Mouse (Mus musculus): ENCODE data around the gene Miga2. TPM values are rescaled to one million over a fixed set of nuclear protein-coding genes. Genes with fewer than 3 reads are reported as not detected.

The Miga2 gene
- 26.3 and 26.6 TPM in 2 replicates for polyA plus RNA-seq (2014; fragmentation: Nextera tagmentation; extraction: Ambion mirVana)

GRCm38 (mm10) chr2:30363773-30364650 lies at the start of gene Miga2:
Miga2 (plus strand) TSS chr2:30364233.
- peak; percentile 98 for DNase-seq (ENCODE audit: low spot score)
- WGBS, result under 1% methylated on average over 54 of the region's 54 CpGs
- Histone ChIP-seq H3K4me2 (ENCODE audit: low read depth, low read length, severe bottlenecking) (peak within 1 kb of the TSS; percentile 94), H3K9ac (ENCODE audit: low read length) (peak within 1 kb of the TSS; percentile 86), H3K27me3 (ENCODE audit: control insufficient read depth, insufficient read depth, low read length) (no peaks in the 10 kb centered on the region), H3K27ac (ENCODE audit: low read depth, low read length) (peak within 1 kb of the TSS; percentile 27; the same call in 1 of the 2 replicates), H3K4me3 (ENCODE audit: low read depth, low read length) (peak within 1 kb of the TSS; percentile 74), H3K9me3 (ENCODE audit: control insufficient read depth, low read length) (peaks cover 4% of the 10 kb centered on the region; the same call in 1 of the 2 replicates), H3K36me3 (ENCODE audit: control insufficient read depth, insufficient read depth, low read length) (no peaks in the 10 kb centered on the region; the same call in 1 of the 2 replicates), H3K4me1 (replicated peaks; ENCODE audit: control insufficient read depth, insufficient read depth, low read length) (peaks cover 9% of the 10 kb centered on the region)
- peak; percentile 99 for ATAC-seq (replicated peaks; ENCODE audit: low FRiP score)

- ATAC-seq (replicated peaks; ENCODE audit: low FRiP score), result no peak
- DNase-seq (ENCODE audit: low spot score), result no peak
- Histone ChIP-seq H3K27me3 (ENCODE audit: control insufficient read depth, insufficient read depth, low read length) (no peaks in the 10 kb centered on the region), H3K9me3 (ENCODE audit: control insufficient read depth, low read length) (no peaks in the 10 kb centered on the region), H3K9ac (ENCODE audit: low read length) (no peak overlapping the region), H3K27ac (ENCODE audit: low read depth, low read length) (no peak overlapping the region), H3K4me1 (replicated peaks; ENCODE audit: control insufficient read depth, insufficient read depth, low read length) (no peaks in the 10 kb centered on the region), H3K4me3 (ENCODE audit: low read depth, low read length) (no peak overlapping the region), H3K4me2 (ENCODE audit: low read depth, low read length, severe bottlenecking) (no peak overlapping the region), H3K36me3 (ENCODE audit: control insufficient read depth, insufficient read depth, low read length) (peaks cover 13% of the 10 kb centered on the region)
- WGBS, result 96% methylated on average over 4 of the region's 4 CpGs
These were observed 47.9 kb upstream of the Miga2 start for GRCm38 (mm10) chr2:30316136-30316535.

GRCm38 (mm10) chr2:30316955-30317354 lies 47.1 kb upstream of the Miga2 start:
- no peaks in the 10 kb centered on the region for H3K27me3 ChIP-seq (ENCODE audit: control insufficient read depth, insufficient read depth, low read length)
- H3K27ac ChIP-seq (ENCODE audit: low read depth, low read length), result no peak overlapping the region
- ATAC-seq (replicated peaks; ENCODE audit: low FRiP score), result no peak
- 89% methylated on average over 5 of the region's 5 CpGs for WGBS
- H3K4me1 ChIP-seq (replicated peaks; ENCODE audit: control insufficient read depth, insufficient read depth, low read length), result no peaks in the 10 kb centered on the region
- H3K9me3 ChIP-seq (ENCODE audit: control insufficient read depth, low read length), result no peaks in the 10 kb centered on the region
- peaks cover 17% of the 10 kb centered on the region for H3K36me3 ChIP-seq (ENCODE audit: control insufficient read depth, insufficient read depth, low read length)
- no peak for DNase-seq (ENCODE audit: low spot score)
- H3K9ac ChIP-seq (ENCODE audit: low read length), result no peak overlapping the region
- H3K4me3 ChIP-seq (ENCODE audit: low read depth, low read length), result no peak overlapping the region
- H3K4me2 ChIP-seq (ENCODE audit: low read depth, low read length, severe bottlenecking), result no peak overlapping the region

- Histone ChIP-seq H3K4me3 (ENCODE audit: low read depth, low read length) (no peak overlapping the region), H3K4me1 (replicated peaks; ENCODE audit: control insufficient read depth, insufficient read depth, low read length) (no peaks in the 10 kb centered on the region), H3K27ac (ENCODE audit: low read depth, low read length) (no peak overlapping the region), H3K4me2 (ENCODE audit: low read depth, low read length, severe bottlenecking) (no peak overlapping the region), H3K9me3 (ENCODE audit: control insufficient read depth, low read length) (no peaks in the 10 kb centered on the region), H3K27me3 (ENCODE audit: control insufficient read depth, insufficient read depth, low read length) (no peaks in the 10 kb centered on the region), H3K9ac (ENCODE audit: low read length) (no peak overlapping the region), H3K36me3 (ENCODE audit: control insufficient read depth, insufficient read depth, low read length) (peaks cover 26% of the 10 kb centered on the region)
- no peak for DNase-seq (ENCODE audit: low spot score)
- 93% methylated on average over 4 of the region's 4 CpGs for WGBS
- no peak for ATAC-seq (replicated peaks; ENCODE audit: low FRiP score)
These were observed 44.8 kb upstream of the Miga2 start for GRCm38 (mm10) chr2:30319260-30319659.

GRCm38 (mm10) chr2:30323111-30323510 lies 40.9 kb upstream of the Miga2 start:
- DNase-seq (ENCODE audit: low spot score) (no peak), ATAC-seq (replicated peaks; ENCODE audit: low FRiP score) (no peak)
- no peaks in the 10 kb centered on the region for H3K27me3 ChIP-seq (ENCODE audit: control insufficient read depth, insufficient read depth, low read length)
- no peaks in the 10 kb centered on the region for H3K9me3 ChIP-seq (ENCODE audit: control insufficient read depth, low read length)
- 95% methylated on average over 7 of the region's 7 CpGs for WGBS
- no peak overlapping the region for H3K9ac ChIP-seq (ENCODE audit: low read length)
- no peak overlapping the region for H3K4me2 ChIP-seq (ENCODE audit: low read depth, low read length, severe bottlenecking)
- H3K36me3 ChIP-seq (ENCODE audit: control insufficient read depth, insufficient read depth, low read length), result peaks cover 26% of the 10 kb centered on the region
- no peaks in the 10 kb centered on the region for H3K4me1 ChIP-seq (replicated peaks; ENCODE audit: control insufficient read depth, insufficient read depth, low read length)
- H3K27ac ChIP-seq (ENCODE audit: low read depth, low read length), result no peak overlapping the region
- no peak overlapping the region for H3K4me3 ChIP-seq (ENCODE audit: low read depth, low read length)

- no peak for ATAC-seq (replicated peaks; ENCODE audit: low FRiP score)
- H3K36me3 ChIP-seq (ENCODE audit: control insufficient read depth, insufficient read depth, low read length), result peaks cover 31% of the 10 kb centered on the region
- no peaks in the 10 kb centered on the region for H3K9me3 ChIP-seq (ENCODE audit: control insufficient read depth, low read length)
- no peak overlapping the region for H3K4me2 ChIP-seq (ENCODE audit: low read depth, low read length, severe bottlenecking)
- no peak overlapping the region for H3K9ac ChIP-seq (ENCODE audit: low read length)
- 90% methylated on average over 5 of the region's 5 CpGs for WGBS
- no peak overlapping the region for H3K4me3 ChIP-seq (ENCODE audit: low read depth, low read length)
- DNase-seq (ENCODE audit: low spot score), result no peak
- no peaks in the 10 kb centered on the region for H3K4me1 ChIP-seq (replicated peaks; ENCODE audit: control insufficient read depth, insufficient read depth, low read length)
- H3K27ac ChIP-seq (ENCODE audit: low read depth, low read length), result no peak overlapping the region
- no peaks in the 10 kb centered on the region for H3K27me3 ChIP-seq (ENCODE audit: control insufficient read depth, insufficient read depth, low read length)
These were observed 38.7 kb upstream of the Miga2 start for GRCm38 (mm10) chr2:30325296-30325695.

- H3K4me2 ChIP-seq (ENCODE audit: low read depth, low read length, severe bottlenecking), result no peak overlapping the region
- peaks cover 30% of the 10 kb centered on the region for H3K36me3 ChIP-seq (ENCODE audit: control insufficient read depth, insufficient read depth, low read length)
- no peak overlapping the region for H3K4me3 ChIP-seq (ENCODE audit: low read depth, low read length)
- no peak overlapping the region for H3K27ac ChIP-seq (ENCODE audit: low read depth, low read length)
- H3K9me3 ChIP-seq (ENCODE audit: control insufficient read depth, low read length), result no peaks in the 10 kb centered on the region
- DNase-seq (ENCODE audit: low spot score) (no peak), ATAC-seq (replicated peaks; ENCODE audit: low FRiP score) (no peak)
- WGBS, result 92% methylated on average over 7 of the region's 7 CpGs
- no peaks in the 10 kb centered on the region for H3K27me3 ChIP-seq (ENCODE audit: control insufficient read depth, insufficient read depth, low read length)
- H3K4me1 ChIP-seq (replicated peaks; ENCODE audit: control insufficient read depth, insufficient read depth, low read length), result no peaks in the 10 kb centered on the region
- no peak overlapping the region for H3K9ac ChIP-seq (ENCODE audit: low read length)
These were observed 36.8 kb upstream of the Miga2 start for GRCm38 (mm10) chr2:30327276-30327675.

GRCm38 (mm10) chr2:30328791-30329190 lies 35.2 kb upstream of the Miga2 start:
- no peak overlapping the region for H3K4me3 ChIP-seq (ENCODE audit: low read depth, low read length)
- H3K9me3 ChIP-seq (ENCODE audit: control insufficient read depth, low read length), result no peaks in the 10 kb centered on the region
- ATAC-seq (replicated peaks; ENCODE audit: low FRiP score) (no peak), DNase-seq (ENCODE audit: low spot score) (no peak)
- H3K9ac ChIP-seq (ENCODE audit: low read length), result no peak overlapping the region
- peaks cover 24% of the 10 kb centered on the region for H3K36me3 ChIP-seq (ENCODE audit: control insufficient read depth, insufficient read depth, low read length)
- no peaks in the 10 kb centered on the region for H3K27me3 ChIP-seq (ENCODE audit: control insufficient read depth, insufficient read depth, low read length)
- WGBS, result 94% methylated on average over 3 of the region's 3 CpGs
- H3K27ac ChIP-seq (ENCODE audit: low read depth, low read length), result no peak overlapping the region
- H3K4me1 ChIP-seq (replicated peaks; ENCODE audit: control insufficient read depth, insufficient read depth, low read length), result no peaks in the 10 kb centered on the region
- H3K4me2 ChIP-seq (ENCODE audit: low read depth, low read length, severe bottlenecking), result no peak overlapping the region

- DNase-seq (ENCODE audit: low spot score) (no peak), ATAC-seq (replicated peaks; ENCODE audit: low FRiP score) (no peak)
- Histone ChIP-seq H3K4me3 (ENCODE audit: low read depth, low read length) (no peak overlapping the region), H3K9ac (ENCODE audit: low read length) (no peak overlapping the region), H3K9me3 (ENCODE audit: control insufficient read depth, low read length) (no peaks in the 10 kb centered on the region), H3K36me3 (ENCODE audit: control insufficient read depth, insufficient read depth, low read length) (peaks cover 27% of the 10 kb centered on the region), H3K27ac (ENCODE audit: low read depth, low read length) (no peak overlapping the region), H3K4me1 (replicated peaks; ENCODE audit: control insufficient read depth, insufficient read depth, low read length) (no peaks in the 10 kb centered on the region), H3K27me3 (ENCODE audit: control insufficient read depth, insufficient read depth, low read length) (no peaks in the 10 kb centered on the region), H3K4me2 (ENCODE audit: low read depth, low read length, severe bottlenecking) (no peak overlapping the region)
- WGBS, result 97% methylated on average over 2 of the region's 2 CpGs
These were observed 28.7 kb upstream of the Miga2 start for GRCm38 (mm10) chr2:30335324-30335723.

Data from forebrain, embryonic 11.5 days (tissue).